Mouse (Mus musculus): ENCODE measurements at regions not wholly inside any gene's neighbourhood (a gene's known extent, or its start where the extent isn't known, plus 50 kb on each side); places are given as distances from the start of the nearest gene placed in this dataset.

DNA sequence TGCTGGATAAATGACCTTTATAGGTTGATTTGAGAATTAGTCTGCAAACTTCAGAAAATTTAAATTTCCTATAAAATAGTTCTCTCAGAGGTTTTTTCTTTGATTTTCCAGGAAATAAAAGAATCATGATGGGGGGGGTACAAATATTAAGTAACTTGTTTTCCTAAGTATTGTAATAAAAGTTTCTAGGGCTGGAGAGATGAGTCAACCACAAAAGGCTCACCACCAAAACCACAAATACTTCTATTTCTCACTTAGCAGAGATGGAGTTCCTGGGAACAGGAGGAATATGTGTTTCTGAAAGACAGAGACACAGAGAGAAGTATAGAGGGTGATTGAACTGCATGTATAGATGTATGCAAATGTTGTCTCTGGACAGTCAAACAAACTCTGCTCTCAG is 144.3 kb downstream of the Slc5a7 start:
- H3K36me3 ChIP-seq: no peaks in the 10 kb centered on the region
- no peaks in the 10 kb centered on the region for H3K9me3 ChIP-seq
- no peak overlapping the region for H3K27ac ChIP-seq
- no peak overlapping the region for H3K4me2 ChIP-seq (replicated peaks)
- no peaks in the 10 kb centered on the region for H3K27me3 ChIP-seq
- ATAC-seq: no peak
- no peak overlapping the region for H3K4me3 ChIP-seq (replicated peaks)
- H3K9ac ChIP-seq (replicated peaks): no peak overlapping the region
- no peaks in the 10 kb centered on the region for H3K4me1 ChIP-seq (replicated peaks)

Measured in midbrain, embryonic 13.5 days (tissue).